Mouse (Mus musculus): ENCODE data around the gene Scmh1. TPM values are rescaled to one million over a fixed set of nuclear protein-coding genes. Genes with fewer than 3 reads are reported as not detected.
A peak's percentile ranks its signal among the peaks of the same experiment; 100 is the strongest.

Gene Scmh1
- polyA plus RNA-seq, 1 experiment from 2014 or later, result 70.0 TPM

GRCm38 (mm10) chr4:120405806-120406638 lies 941 bp downstream of the Scmh1 start:
- Histone ChIP-seq H3K27ac (replicated peaks) (peak overlapping the region; percentile 98), H3K4me2 (peak overlapping the region; percentile 77), H3K36me3 (no peaks in the 10 kb centered on the region), H3K9ac (peak overlapping the region; percentile 99), H3K27me3 (replicated peaks) (no peaks in the 10 kb centered on the region), H3K4me1 (peaks cover 37% of the 10 kb centered on the region), H3K9me3 (no peaks in the 10 kb centered on the region), H3K4me3 (peak overlapping the region; percentile 97)
- 2% methylated on average over 25 of the region's 25 CpGs for WGBS
- ATAC-seq (ENCODE audit: extremely low read depth, insufficient number of reproducible peaks, low FRiP score, low TSS enrichment), result no peak

GRCm38 (mm10) chr4:120406639-120407273 lies 1.7 kb downstream of the Scmh1 start:
- Histone ChIP-seq H3K36me3 (no peaks in the 10 kb centered on the region), H3K27me3 (replicated peaks) (no peaks in the 10 kb centered on the region), H3K4me1 (peaks cover 41% of the 10 kb centered on the region), H3K9ac (peak overlapping the region; percentile 99), H3K27ac (replicated peaks) (peak overlapping the region; percentile 98), H3K4me2 (peak overlapping the region; percentile 77), H3K4me3 (peak overlapping the region; percentile 97), H3K9me3 (no peaks in the 10 kb centered on the region)
- no peak for ATAC-seq (ENCODE audit: extremely low read depth, insufficient number of reproducible peaks, low FRiP score, low TSS enrichment)
- 51% methylated on average over 3 of the region's 3 CpGs for WGBS

- Histone ChIP-seq H3K9ac (no peak overlapping the region), H3K4me3 (no peak overlapping the region), H3K27ac (replicated peaks) (no peak overlapping the region), H3K36me3 (peaks cover 15% of the 10 kb centered on the region; the same call in 1 of the 2 replicates), H3K4me1 (peaks cover 39% of the 10 kb centered on the region), H3K4me2 (no peak overlapping the region), H3K27me3 (replicated peaks) (no peaks in the 10 kb centered on the region), H3K9me3 (no peaks in the 10 kb centered on the region)
- 70% methylated on average over 4 of the region's 4 CpGs for WGBS
- ATAC-seq (ENCODE audit: extremely low read depth, insufficient number of reproducible peaks, low FRiP score, low TSS enrichment), result no peak
Measured at GRCm38 (mm10) chr4:120418053-120418452, 13.0 kb downstream of the Scmh1 start.

GRCm38 (mm10) chr4:120420193-120420592 lies 15.1 kb downstream of the Scmh1 start:
- Histone ChIP-seq H3K27ac (replicated peaks) (no peak overlapping the region), H3K4me2 (no peak overlapping the region), H3K9ac (no peak overlapping the region)

GRCm38 (mm10) chr4:120420685-120421084 lies 15.6 kb downstream of the Scmh1 start:
- peak overlapping the region; percentile 67 for H3K27ac ChIP-seq (replicated peaks)
- ATAC-seq (ENCODE audit: extremely low read depth, insufficient number of reproducible peaks, low FRiP score, low TSS enrichment), result no peak
- H3K4me3 ChIP-seq, result no peak overlapping the region
- H3K9ac ChIP-seq, result 0 out of 2 replicates have a peak overlapping the region, but pooled peaks have one; percentile 12
- H3K4me1 ChIP-seq, result peaks cover 34% of the 10 kb centered on the region
- H3K4me2 ChIP-seq, result no peak overlapping the region
- H3K27me3 ChIP-seq (replicated peaks), result no peaks in the 10 kb centered on the region
- H3K9me3 ChIP-seq, result no peaks in the 10 kb centered on the region
- H3K36me3 ChIP-seq, result no peaks in the 10 kb centered on the region

More at GRCm38 (mm10) chr4:120420193-120420592, 15.1 kb downstream of the Scmh1 start:
- ATAC-seq (ENCODE audit: extremely low read depth, insufficient number of reproducible peaks, low FRiP score, low TSS enrichment), result no peak
- Histone ChIP-seq H3K4me3 (no peak overlapping the region), H3K4me1 (peaks cover 34% of the 10 kb centered on the region), H3K9me3 (no peaks in the 10 kb centered on the region), H3K36me3 (peaks cover 2% of the 10 kb centered on the region; the same call in 1 of the 2 replicates), H3K27me3 (replicated peaks) (no peaks in the 10 kb centered on the region)

GRCm38 (mm10) chr4:120430601-120431000 lies 25.5 kb downstream of the Scmh1 start:
- Histone ChIP-seq H3K36me3 (no peaks in the 10 kb centered on the region), H3K9ac (no peak overlapping the region), H3K27me3 (replicated peaks) (no peaks in the 10 kb centered on the region), H3K4me1 (peaks cover 12% of the 10 kb centered on the region), H3K9me3 (no peaks in the 10 kb centered on the region), H3K4me2 (no peak overlapping the region), H3K4me3 (no peak overlapping the region), H3K27ac (replicated peaks) (no peak overlapping the region)
- ATAC-seq (ENCODE audit: extremely low read depth, insufficient number of reproducible peaks, low FRiP score, low TSS enrichment), result no peak

- H3K27me3 ChIP-seq (replicated peaks), result no peaks in the 10 kb centered on the region
- no peak overlapping the region for H3K4me2 ChIP-seq
- H3K4me3 ChIP-seq, result no peak overlapping the region
- no peak for ATAC-seq (ENCODE audit: extremely low read depth, insufficient number of reproducible peaks, low FRiP score, low TSS enrichment)
- 70% methylated on average over 11 of the region's 11 CpGs for WGBS
- H3K9ac ChIP-seq, result no peak overlapping the region
- H3K27ac ChIP-seq (replicated peaks), result no peak overlapping the region
- H3K36me3 ChIP-seq, result no peaks in the 10 kb centered on the region
- H3K9me3 ChIP-seq, result no peaks in the 10 kb centered on the region
- H3K4me1 ChIP-seq, result peaks cover 12% of the 10 kb centered on the region
Measured at GRCm38 (mm10) chr4:120432599-120433373, 27.7 kb downstream of the Scmh1 start.

GRCm38 (mm10) chr4:120461741-120462140 lies 56.7 kb downstream of the Scmh1 start:
- H3K4me3 ChIP-seq, result no peak overlapping the region
- H3K27me3 ChIP-seq (replicated peaks), result no peaks in the 10 kb centered on the region
- no peaks in the 10 kb centered on the region for H3K9me3 ChIP-seq
- 69% methylated on average over 4 of the region's 4 CpGs for WGBS
- peaks cover 13% of the 10 kb centered on the region for H3K4me1 ChIP-seq
- H3K9ac ChIP-seq, result no peak overlapping the region
- no peak overlapping the region for H3K4me2 ChIP-seq
- H3K27ac ChIP-seq (replicated peaks), result no peak overlapping the region
- ATAC-seq (ENCODE audit: extremely low read depth, insufficient number of reproducible peaks, low FRiP score, low TSS enrichment), result no peak
- H3K36me3 ChIP-seq, result peaks cover 35% of the 10 kb centered on the region

- H3K4me3 ChIP-seq, result no peak overlapping the region
- no peaks in the 10 kb centered on the region for H3K4me1 ChIP-seq
- WGBS, result 95% methylated on average over 2 of the region's 2 CpGs
- H3K9me3 ChIP-seq, result no peaks in the 10 kb centered on the region
- no peak overlapping the region for H3K9ac ChIP-seq
- no peaks in the 10 kb centered on the region for H3K27me3 ChIP-seq (replicated peaks)
- no peak overlapping the region for H3K4me2 ChIP-seq
- no peak for ATAC-seq (ENCODE audit: extremely low read depth, insufficient number of reproducible peaks, low FRiP score, low TSS enrichment)
- H3K27ac ChIP-seq (replicated peaks), result no peak overlapping the region
- H3K36me3 ChIP-seq, result peaks cover 86% of the 10 kb centered on the region
Measured at GRCm38 (mm10) chr4:120472946-120473345, 67.9 kb downstream of the Scmh1 start.

- ATAC-seq (ENCODE audit: extremely low read depth, insufficient number of reproducible peaks, low FRiP score, low TSS enrichment), result no peak
Measured at GRCm38 (mm10) chr4:120487707-120488106, 82.6 kb downstream of the Scmh1 start.

GRCm38 (mm10) chr4:120506955-120507354 lies 101.9 kb downstream of the Scmh1 start:
- WGBS, result 78% methylated on average over 1 of the region's 1 CpGs
- H3K36me3 ChIP-seq, result peaks cover 75% of the 10 kb centered on the region
- no peaks in the 10 kb centered on the region for H3K4me1 ChIP-seq
- H3K9ac ChIP-seq, result no peak overlapping the region
- no peak overlapping the region for H3K4me2 ChIP-seq
- peaks cover 12% of the 10 kb centered on the region for H3K9me3 ChIP-seq
- no peak for ATAC-seq (ENCODE audit: extremely low read depth, insufficient number of reproducible peaks, low FRiP score, low TSS enrichment)
- H3K27ac ChIP-seq (replicated peaks), result no peak overlapping the region
- H3K4me3 ChIP-seq, result no peak overlapping the region
- H3K27me3 ChIP-seq (replicated peaks), result no peaks in the 10 kb centered on the region

More at GRCm38 (mm10) chr4:120487707-120488106, 82.6 kb downstream of the Scmh1 start:
- 27% methylated on average over 1 of the region's 1 CpGs for WGBS
- Histone ChIP-seq H3K27ac (replicated peaks) (peak overlapping the region; percentile 63), H3K27me3 (replicated peaks) (no peaks in the 10 kb centered on the region), H3K9me3 (no peaks in the 10 kb centered on the region), H3K4me3 (no peak overlapping the region), H3K9ac (no peak overlapping the region), H3K4me1 (peaks cover 25% of the 10 kb centered on the region), H3K4me2 (no peak overlapping the region), H3K36me3 (peaks cover 57% of the 10 kb centered on the region)

All from heart, embryonic 13.5 days (tissue).